Mouse (Mus musculus) kidney, adult 10 weeks (tissue): ENCODE data around the gene Gm47959. TPM values are rescaled to one million over a fixed set of nuclear protein-coding genes. Genes with fewer than 3 reads are reported as not detected.

Experiments
- polyA plus RNA-seq: library from polyadenylated mRNA; stranded (reverse); fragments of 350-450 nt; fragmentation: Illumina TruSeq; extraction: RNeasy Lipid Tissue Mini Kit (QIAGEN cat#74804); gene quantifications from one replicate; pipeline ENCODE4 v1.2.3, GENCODE M21; 2014; ENCODE audit warnings: low read depth, low replicate concordance

Gene Gm47959
- polyA plus RNA-seq, result not detected

GRCm38 (mm10) chr1:83000306-83000705 lies at the start of gene Gm47959:
Gene Gm47959 (plus strand): TSS chr1:83000548.

GRCm38 (mm10) chr1:82955913-82956312 lies 44.4 kb upstream of the Gm47959 start, which contains the start of gene Gm7544:
Gene Gm7544 (minus strand): TSS chr1:82956013.

GRCm38 (mm10) chr1:82959870-82960385 lies 40.4 kb upstream of the Gm47959 start, which contains the start of gene Gm47955:
Gene Gm47955 (plus strand): TSS chr1:82960286.

GRCm38 (mm10) chr1:83038109-83038672 lies 37.8 kb downstream of the Gm47959 start, which contains the start of gene Slc19a3:
Gene Slc19a3 (minus strand): TSS chr1:83038448.

GRCm38 (mm10) chr1:83042380-83042779 lies 42.0 kb downstream of the Gm47959 start, which contains the start of gene Krtap28-10:
Gene Krtap28-10 (minus strand): TSS chr1:83042480.

GRCm38 (mm10) chr1:83044882-83045427 lies 44.6 kb downstream of the Gm47959 start, which contains the start of gene Gm47969:
Gene Gm47969 (plus strand): TSS chr1:83044932.

Other genes starting within 250 kb of the Gm47959 start
- gene Tm4sf20, start 232.1 kb upstream of the Gm47959 start, polyA plus RNA-seq, result not detected
- not detected for gene Gm47791, start 229.3 kb upstream of the Gm47959 start, polyA plus RNA-seq
- 67.5 TPM for gene Agfg1, start 161.1 kb upstream of the Gm47959 start, polyA plus RNA-seq
- gene A030005L19Rik, start 87.2 kb upstream of the Gm47959 start, polyA plus RNA-seq, result not detected
- not detected for gene A030014E15Rik, start 75.6 kb upstream of the Gm47959 start, polyA plus RNA-seq
- gene Gm6217, start 69.1 kb upstream of the Gm47959 start, polyA plus RNA-seq, result not detected
- gene A030003K21Rik, start 57.2 kb upstream of the Gm47959 start, polyA plus RNA-seq, result not detected
- gene Gm7544, start 44.5 kb upstream of the Gm47959 start, polyA plus RNA-seq, result not detected
- gene Gm47955, start 40.3 kb upstream of the Gm47959 start, polyA plus RNA-seq, result not detected
- 53.2 TPM for gene Slc19a3, start 37.9 kb downstream of the Gm47959 start, polyA plus RNA-seq
- not detected for gene Krtap28-10, start 41.9 kb downstream of the Gm47959 start, polyA plus RNA-seq
- gene Gm47969, start 44.4 kb downstream of the Gm47959 start, polyA plus RNA-seq, result not detected
- not detected for gene A030005K14Rik, start 58.8 kb downstream of the Gm47959 start, polyA plus RNA-seq
- gene Krtap28-13, start 60.4 kb downstream of the Gm47959 start, polyA plus RNA-seq, result not detected
- not detected for gene Ccl20, start 116.2 kb downstream of the Gm47959 start, polyA plus RNA-seq
- gene Daw1, start 159.2 kb downstream of the Gm47959 start, polyA plus RNA-seq, result 0.44 TPM